Mouse (Mus musculus): ENCODE measurements at regions not wholly inside any gene's neighbourhood (a gene's known extent, or its start where the extent isn't known, plus 50 kb on each side); places are given as distances from the start of the nearest gene placed in this dataset.

- no peaks in the 10 kb centered on the region for H3K4me1 ChIP-seq (ENCODE audit: control insufficient read depth, insufficient read depth, low read length)
- H3K27me3 ChIP-seq (ENCODE audit: control insufficient read depth, insufficient read depth, low read length) = no peaks in the 10 kb centered on the region
- no peak overlapping the region for H3K4me3 ChIP-seq (ENCODE audit: low read depth, low read length)
- DNase-seq (ENCODE audit: low spot score) (no peak), ATAC-seq (ENCODE audit: insufficient number of reproducible peaks, low FRiP score, low TSS enrichment, low read depth) (no peak)
- no peak overlapping the region for H3K9ac ChIP-seq (ENCODE audit: low read length)
- H3K36me3 ChIP-seq (ENCODE audit: control insufficient read depth, insufficient read depth, low read length) = no peaks in the 10 kb centered on the region
- H3K9me3 ChIP-seq (ENCODE audit: control insufficient read depth, low read length) = no peaks in the 10 kb centered on the region
- H3K4me2 ChIP-seq (ENCODE audit: low read depth, severe bottlenecking) = no peak overlapping the region
- 94% methylated on average over 6 of the region's 6 CpGs for WGBS
- no peak overlapping the region for H3K27ac ChIP-seq (replicated peaks; ENCODE audit: low read depth, low read length)
Measured at GRCm38 (mm10) chr4:39508866-39509265, 58.8 kb downstream of the 1700009N14Rik start.

- no peak overlapping the region for H3K9ac ChIP-seq (ENCODE audit: low read length)
- H3K4me1 ChIP-seq (ENCODE audit: control insufficient read depth, insufficient read depth, low read length) = no peaks in the 10 kb centered on the region
- WGBS = 74% methylated on average over 2 of the region's 2 CpGs
- ATAC-seq (ENCODE audit: insufficient number of reproducible peaks, low FRiP score, low TSS enrichment, low read depth) (no peak), DNase-seq (ENCODE audit: low spot score) (no peak)
- no peak overlapping the region for H3K4me3 ChIP-seq (ENCODE audit: low read depth, low read length)
- no peaks in the 10 kb centered on the region for H3K9me3 ChIP-seq (ENCODE audit: control insufficient read depth, low read length)
- no peaks in the 10 kb centered on the region for H3K36me3 ChIP-seq (ENCODE audit: control insufficient read depth, insufficient read depth, low read length)
- H3K4me2 ChIP-seq (ENCODE audit: low read depth, severe bottlenecking) = no peak overlapping the region
- no peaks in the 10 kb centered on the region for H3K27me3 ChIP-seq (ENCODE audit: control insufficient read depth, insufficient read depth, low read length)
- no peak overlapping the region for H3K27ac ChIP-seq (replicated peaks; ENCODE audit: low read depth, low read length)
Measured at GRCm38 (mm10) chr4:39527492-39527891, 77.4 kb downstream of the 1700009N14Rik start.

- H3K27me3 ChIP-seq (ENCODE audit: control insufficient read depth, insufficient read depth, low read length) = no peaks in the 10 kb centered on the region
- H3K9me3 ChIP-seq (ENCODE audit: control insufficient read depth, low read length) = no peaks in the 10 kb centered on the region
- DNase-seq (ENCODE audit: low spot score) (no peak), ATAC-seq (ENCODE audit: insufficient number of reproducible peaks, low FRiP score, low TSS enrichment, low read depth) (no peak)
- H3K9ac ChIP-seq (ENCODE audit: low read length) = no peak overlapping the region
- no peaks in the 10 kb centered on the region for H3K4me1 ChIP-seq (ENCODE audit: control insufficient read depth, insufficient read depth, low read length)
- H3K4me3 ChIP-seq (ENCODE audit: low read depth, low read length) = no peak overlapping the region
- no peak overlapping the region for H3K27ac ChIP-seq (replicated peaks; ENCODE audit: low read depth, low read length)
- 69% methylated on average over 4 of the region's 4 CpGs for WGBS
- no peak overlapping the region for H3K4me2 ChIP-seq (ENCODE audit: low read depth, severe bottlenecking)
- no peaks in the 10 kb centered on the region for H3K36me3 ChIP-seq (ENCODE audit: control insufficient read depth, insufficient read depth, low read length)
Measured at GRCm38 (mm10) chr4:39528661-39529060, 78.6 kb downstream of the 1700009N14Rik start.

- 92% methylated on average over 3 of the region's 3 CpGs for WGBS
- no peak for ATAC-seq (ENCODE audit: insufficient number of reproducible peaks, low FRiP score, low TSS enrichment, low read depth)
Measured at GRCm38 (mm10) chr4:39556101-39556763, 106.1 kb downstream of the 1700009N14Rik start.

GRCm38 (mm10) chr4:39597426-39597825, 147.3 kb downstream of the 1700009N14Rik start:
- H3K9ac ChIP-seq (ENCODE audit: low read length) = no peak overlapping the region
- H3K4me2 ChIP-seq (ENCODE audit: low read depth, severe bottlenecking) = no peak overlapping the region
- ATAC-seq (ENCODE audit: insufficient number of reproducible peaks, low FRiP score, low TSS enrichment, low read depth) = no peak
- no peak overlapping the region for H3K27ac ChIP-seq (replicated peaks; ENCODE audit: low read depth, low read length)
- H3K4me3 ChIP-seq (ENCODE audit: low read depth, low read length) = no peak overlapping the region
- WGBS = 94% methylated on average over 2 of the region's 2 CpGs
- H3K4me1 ChIP-seq (ENCODE audit: control insufficient read depth, insufficient read depth, low read length) = no peaks in the 10 kb centered on the region
- no peaks in the 10 kb centered on the region for H3K27me3 ChIP-seq (ENCODE audit: control insufficient read depth, insufficient read depth, low read length)
- H3K36me3 ChIP-seq (ENCODE audit: control insufficient read depth, insufficient read depth, low read length) = no peaks in the 10 kb centered on the region
- no peaks in the 10 kb centered on the region for H3K9me3 ChIP-seq (ENCODE audit: control insufficient read depth, low read length)
- no peak for DNase-seq (ENCODE audit: low spot score)

More at GRCm38 (mm10) chr4:39556101-39556763, 106.1 kb downstream of the 1700009N14Rik start:
- Histone ChIP-seq H3K27ac (replicated peaks; ENCODE audit: low read depth, low read length) (no peak overlapping the region), H3K4me1 (ENCODE audit: control insufficient read depth, insufficient read depth, low read length) (no peaks in the 10 kb centered on the region), H3K4me3 (ENCODE audit: low read depth, low read length) (no peak overlapping the region), H3K4me2 (ENCODE audit: low read depth, severe bottlenecking) (no peak overlapping the region), H3K27me3 (ENCODE audit: control insufficient read depth, insufficient read depth, low read length) (no peaks in the 10 kb centered on the region), H3K9me3 (ENCODE audit: control insufficient read depth, low read length) (no peaks in the 10 kb centered on the region), H3K36me3 (ENCODE audit: control insufficient read depth, insufficient read depth, low read length) (no peaks in the 10 kb centered on the region), H3K9ac (ENCODE audit: low read length) (no peak overlapping the region)
- no peak for DNase-seq (ENCODE audit: low spot score)

GRCm38 (mm10) chr4:39605046-39605445, 155.0 kb downstream of the 1700009N14Rik start:
- no peak for ATAC-seq (ENCODE audit: insufficient number of reproducible peaks, low FRiP score, low TSS enrichment, low read depth)
- H3K4me2 ChIP-seq (ENCODE audit: low read depth, severe bottlenecking) = no peak overlapping the region
- DNase-seq (ENCODE audit: low spot score) = no peak
- no peak overlapping the region for H3K9ac ChIP-seq (ENCODE audit: low read length)
- 94% methylated on average over 5 of the region's 5 CpGs for WGBS
- no peak overlapping the region for H3K27ac ChIP-seq (replicated peaks; ENCODE audit: low read depth, low read length)
- H3K4me1 ChIP-seq (ENCODE audit: control insufficient read depth, insufficient read depth, low read length) = no peaks in the 10 kb centered on the region
- H3K4me3 ChIP-seq (ENCODE audit: low read depth, low read length) = no peak overlapping the region
- no peaks in the 10 kb centered on the region for H3K36me3 ChIP-seq (ENCODE audit: control insufficient read depth, insufficient read depth, low read length)
- no peaks in the 10 kb centered on the region for H3K9me3 ChIP-seq (ENCODE audit: control insufficient read depth, low read length)
- H3K27me3 ChIP-seq (ENCODE audit: control insufficient read depth, insufficient read depth, low read length) = no peaks in the 10 kb centered on the region

- H3K9ac ChIP-seq (ENCODE audit: low read length) = no peak overlapping the region
- no peak overlapping the region for H3K27ac ChIP-seq (replicated peaks; ENCODE audit: low read depth, low read length)
- no peaks in the 10 kb centered on the region for H3K36me3 ChIP-seq (ENCODE audit: control insufficient read depth, insufficient read depth, low read length)
- WGBS = 90% methylated on average over 7 of the region's 7 CpGs
- no peak for DNase-seq (ENCODE audit: low spot score)
- H3K27me3 ChIP-seq (ENCODE audit: control insufficient read depth, insufficient read depth, low read length) = no peaks in the 10 kb centered on the region
- H3K4me2 ChIP-seq (ENCODE audit: low read depth, severe bottlenecking) = no peak overlapping the region
- ATAC-seq (ENCODE audit: insufficient number of reproducible peaks, low FRiP score, low TSS enrichment, low read depth) = no peak
- H3K4me1 ChIP-seq (ENCODE audit: control insufficient read depth, insufficient read depth, low read length) = no peaks in the 10 kb centered on the region
- H3K4me3 ChIP-seq (ENCODE audit: low read depth, low read length) = no peak overlapping the region
- no peaks in the 10 kb centered on the region for H3K9me3 ChIP-seq (ENCODE audit: control insufficient read depth, low read length)
Measured at GRCm38 (mm10) chr4:39644136-39644535, 194.0 kb downstream of the 1700009N14Rik start.

- no peak overlapping the region for H3K27ac ChIP-seq (replicated peaks; ENCODE audit: low read depth, low read length)
- no peaks in the 10 kb centered on the region for H3K4me1 ChIP-seq (ENCODE audit: control insufficient read depth, insufficient read depth, low read length)
- no peaks in the 10 kb centered on the region for H3K27me3 ChIP-seq (ENCODE audit: control insufficient read depth, insufficient read depth, low read length)
- no peak overlapping the region for H3K9ac ChIP-seq (ENCODE audit: low read length)
- H3K36me3 ChIP-seq (ENCODE audit: control insufficient read depth, insufficient read depth, low read length) = no peaks in the 10 kb centered on the region
- no peak for DNase-seq (ENCODE audit: low spot score)
- no peaks in the 10 kb centered on the region for H3K9me3 ChIP-seq (ENCODE audit: control insufficient read depth, low read length)
- ATAC-seq (ENCODE audit: insufficient number of reproducible peaks, low FRiP score, low TSS enrichment, low read depth) = no peak
- no peak overlapping the region for H3K4me3 ChIP-seq (ENCODE audit: low read depth, low read length)
- no peak overlapping the region for H3K4me2 ChIP-seq (ENCODE audit: low read depth, severe bottlenecking)
- WGBS = 87% methylated on average over 5 of the region's 5 CpGs
Measured at GRCm38 (mm10) chr4:39644849-39645248, 194.8 kb downstream of the 1700009N14Rik start.

- Histone ChIP-seq H3K27ac (replicated peaks; ENCODE audit: low read depth, low read length) (no peak overlapping the region), H3K9me3 (ENCODE audit: control insufficient read depth, low read length) (no peaks in the 10 kb centered on the region), H3K4me2 (ENCODE audit: low read depth, severe bottlenecking) (no peak overlapping the region), H3K4me3 (ENCODE audit: low read depth, low read length) (no peak overlapping the region), H3K36me3 (ENCODE audit: control insufficient read depth, insufficient read depth, low read length) (no peaks in the 10 kb centered on the region), H3K27me3 (ENCODE audit: control insufficient read depth, insufficient read depth, low read length) (no peaks in the 10 kb centered on the region), H3K9ac (ENCODE audit: low read length) (no peak overlapping the region), H3K4me1 (ENCODE audit: control insufficient read depth, insufficient read depth, low read length) (no peaks in the 10 kb centered on the region)
- ATAC-seq (ENCODE audit: insufficient number of reproducible peaks, low FRiP score, low TSS enrichment, low read depth) (no peak), DNase-seq (ENCODE audit: low spot score) (no peak)
- 79% methylated on average over 2 of the region's 2 CpGs for WGBS
Measured at GRCm38 (mm10) chr4:39660538-39660937, 210.4 kb downstream of the 1700009N14Rik start.
